ENCODE assay signal across 8 mouse cellular contexts in genomic region chr10:69151045-69151444, GRCm38 (mm10). TPM values are rescaled to one million over a fixed set of nuclear protein-coding genes. Genes with fewer than 3 reads are reported as not detected.
A peak's percentile ranks its signal among the peaks of the same experiment; 100 is the strongest.
DNase-seq lines count a peak whose midpoint lies in the region; ATAC-seq and TF ChIP-seq lines count a peak whose summit lies in the region.

TSS of gene Rhobtb1 (plus strand) at chr10:69151434.

- no peak within 1 kb of the TSS for H3K27ac ChIP-seq in forebrain, embryonic 11.5 days (ENCODE audit: low read depth, low read length)
- no peak within 1 kb of the TSS for H3K27ac ChIP-seq in hindbrain, embryonic 12.5 days
- peak within 1 kb of the TSS; percentile 46 for H3K27ac ChIP-seq in liver, adult 2 months (replicated peaks; ENCODE audit: insufficient read depth, low read depth, low read length)

- TF ChIP-seq POLR2A in liver, adult 2 months (IDR thresholded peaks at IDR 0.05; ENCODE audit: extremely low read depth, insufficient read depth, low read length): peak; percentile 55; the same call in 1 of the 2 replicates

- no peak for DNase-seq in heart, adult 18-20 months
- DNase-seq in heart, adult 11 months: no peak
- no peak for DNase-seq in forebrain, embryonic 11.5 days (ENCODE audit: low spot score)
- DNase-seq in liver, adult 2 months (ENCODE audit: extremely low read depth, low read depth, low spot score): peak; percentile 93
- DNase-seq in frontal cortex, postnatal 10 days (ENCODE audit: low spot score in 2 of 2): no peak
- no peak for DNase-seq in spleen, postnatal 4 days (ENCODE audit: low spot score in 2 of 2)
- DNase-seq in layer of hippocampus, postnatal 25 days (ENCODE audit: extremely low spot score in 1 of 2, low spot score in 1 of 2): no peak

- no peak for ATAC-seq in forebrain, embryonic 11.5 days (replicated peaks; ENCODE audit: low FRiP score)
- no peak for ATAC-seq in hindbrain, embryonic 12.5 days (ENCODE audit: low FRiP score)

- no peak within 1 kb of the TSS for H3K4me3 ChIP-seq in forebrain, embryonic 11.5 days (ENCODE audit: low read depth, low read length)
- no peak within 1 kb of the TSS for H3K4me3 ChIP-seq in hindbrain, embryonic 12.5 days
- peak within 1 kb of the TSS; percentile 42 for H3K4me3 ChIP-seq in liver, adult 2 months (ENCODE audit: insufficient read depth, low read depth, low read length)

- WGBS in forebrain, embryonic 11.5 days: 90% methylated on average over 20 of the region's 20 CpGs
- WGBS in hindbrain, embryonic 12.5 days: 75% methylated on average over 20 of the region's 20 CpGs
- WGBS in liver, adult 2 months: 25% methylated on average over 20 of the region's 20 CpGs

- H3K4me2 ChIP-seq in forebrain, embryonic 11.5 days (ENCODE audit: low read depth, low read length, severe bottlenecking): no peak within 1 kb of the TSS
- H3K4me2 ChIP-seq in hindbrain, embryonic 12.5 days (replicated peaks): no peak within 1 kb of the TSS

- no peaks in the 10 kb centered on the region for H3K27me3 ChIP-seq in forebrain, embryonic 11.5 days (ENCODE audit: control insufficient read depth, insufficient read depth, low read length)
- H3K27me3 ChIP-seq in hindbrain, embryonic 12.5 days: no peaks in the 10 kb centered on the region
- no peaks in the 10 kb centered on the region for H3K27me3 ChIP-seq in liver, adult 2 months (ENCODE audit: control insufficient read depth, insufficient read depth, low read length)

- no peaks in the 10 kb centered on the region for H3K9me3 ChIP-seq in forebrain, embryonic 11.5 days (ENCODE audit: control insufficient read depth, low read length)
- no peaks in the 10 kb centered on the region for H3K9me3 ChIP-seq in hindbrain, embryonic 12.5 days (replicated peaks)

- peaks cover 12% of the 10 kb centered on the region; the same call in 1 of the 2 replicates for H3K79me2 ChIP-seq in liver, adult 2 months (ENCODE audit: control insufficient read depth, insufficient read depth, low read length)

- H3K4me1 ChIP-seq in forebrain, embryonic 11.5 days (replicated peaks; ENCODE audit: control insufficient read depth, insufficient read depth, low read length): no peaks in the 10 kb centered on the region
- no peaks in the 10 kb centered on the region for H3K4me1 ChIP-seq in hindbrain, embryonic 12.5 days
- peaks cover 13% of the 10 kb centered on the region for H3K4me1 ChIP-seq in liver, adult 2 months (ENCODE audit: control insufficient read depth, insufficient read depth, low read length)

- TF ChIP-seq CTCF in liver, adult 2 months (IDR thresholded peaks at IDR 0.05; ENCODE audit: low read depth, low read length): peak; percentile 51

- no peak within 1 kb of the TSS for H3K9ac ChIP-seq in forebrain, embryonic 11.5 days (ENCODE audit: low read length)
- no peak within 1 kb of the TSS for H3K9ac ChIP-seq in hindbrain, embryonic 12.5 days
- peak within 1 kb of the TSS; percentile 60 for H3K9ac ChIP-seq in liver, adult 2 months (ENCODE audit: low read depth, low read length)

- no peaks in the 10 kb centered on the region for H3K36me3 ChIP-seq in forebrain, embryonic 11.5 days (ENCODE audit: control insufficient read depth, insufficient read depth, low read length)
- no peaks in the 10 kb centered on the region for H3K36me3 ChIP-seq in hindbrain, embryonic 12.5 days
- H3K36me3 ChIP-seq in liver, adult 2 months (ENCODE audit: control insufficient read depth, insufficient read depth, low read length): peaks cover 4% of the 10 kb centered on the region; the same call in 1 of the 2 replicates

RNA-seq across cellular contexts. Expression of gene Rhobtb1, which starts in this region (rescaled TPM):
- 100 to 1,000 TPM in 1 of 2 experiments, 10 to 100 TPM in 1; 98.0 to 172 TPM for total RNA-seq in heart, adult 18-20 months (2021)
- 13.8 and 15.6 TPM in 2 replicates for polyA plus RNA-seq in forebrain, embryonic 11.5 days (2014; fragmentation: Nextera tagmentation; extraction: Ambion mirVana)
- 23.2 and 23.5 TPM in 2 replicates for polyA plus RNA-seq in hindbrain, embryonic 12.5 days (2016; fragmentation: Nextera tagmentation; extraction: Ambion mirVana)
- total RNA-seq in liver, adult 2 months (2014; rRNA removed): 45.2 and 47.9 TPM in 2 replicates
- polyA plus RNA-seq in liver, adult 2 months (2012; rRNA removed): 14.3 and 17.4 TPM in 2 replicates
- 10 to 100 TPM in 1 of 2 experiments, 1 to 10 TPM in 1; 6.8 to 10.3 TPM for total RNA-seq in layer of hippocampus, postnatal 25 days (2021)
